Mouse (Mus musculus) olfactory bulb, adult 2 months (tissue): ENCODE results near the gene Igf1. TPM values are rescaled to one million over a fixed set of nuclear protein-coding genes. Genes with fewer than 3 reads are reported as not detected.

Source experiments
- H3K27ac ChIP-seq: fragments of 200-500 bp; 2 replicates; pipeline ENCODE4 v1.5.1; 2012; ENCODE audit warnings: low read depth, low read length; ENCODE audit not compliant: insufficient read depth
- H3K4me1 ChIP-seq: fragments of 200-500 bp; 2 replicates; pipeline ENCODE4 v1.6.1; 2012; ENCODE audit warnings: low read length; ENCODE audit not compliant: control insufficient read depth, insufficient read depth
- H3K4me3 ChIP-seq: fragments of 200-500 bp; 2 replicates; pipeline ENCODE4 v1.5.1; 2012; ENCODE audit warnings: mild to moderate bottlenecking, low read depth, low read length, moderate library complexity; ENCODE audit not compliant: insufficient read depth
- CTCF ChIP-seq: fragments of 200-500 bp; IDR thresholded peaks from 2 replicates; pipeline ENCODE4 v1.5.1; 2012; ENCODE audit warnings: low read depth, mild to moderate bottlenecking, low read length, moderate library complexity; ENCODE audit not compliant: insufficient read depth
- POLR2A ChIP-seq: fragments of 200-500 bp; IDR thresholded peaks from 2 replicates; pipeline ENCODE4 v1.6.1; 2012; ENCODE audit warnings: mild to moderate bottlenecking, low read depth, low read length, moderate library complexity; ENCODE audit not compliant: insufficient read depth
- WGBS: fragments of 180-500 bp; shearing (Covaris S2); methylation state at CpG from one replicate; pipeline ENCODE4 v1.1.7; 2018; 5-methylcytosine and 5-hydroxymethylcytosine counted together
- polyA plus RNA-seq: library from polyadenylated mRNA; stranded (reverse); fragments of >200 nt; gene quantifications from 2 replicates; pipeline ENCODE4 v1.2.4, GENCODE M21; 2012; ENCODE audit warnings: low replicate concordance; ENCODE audit not compliant: missing spikeins, insufficient read depth, insufficient read length

Gene Igf1
- 278 TPM in 1 of 2 replicates, not detected in the other for polyA plus RNA-seq

DNA sequence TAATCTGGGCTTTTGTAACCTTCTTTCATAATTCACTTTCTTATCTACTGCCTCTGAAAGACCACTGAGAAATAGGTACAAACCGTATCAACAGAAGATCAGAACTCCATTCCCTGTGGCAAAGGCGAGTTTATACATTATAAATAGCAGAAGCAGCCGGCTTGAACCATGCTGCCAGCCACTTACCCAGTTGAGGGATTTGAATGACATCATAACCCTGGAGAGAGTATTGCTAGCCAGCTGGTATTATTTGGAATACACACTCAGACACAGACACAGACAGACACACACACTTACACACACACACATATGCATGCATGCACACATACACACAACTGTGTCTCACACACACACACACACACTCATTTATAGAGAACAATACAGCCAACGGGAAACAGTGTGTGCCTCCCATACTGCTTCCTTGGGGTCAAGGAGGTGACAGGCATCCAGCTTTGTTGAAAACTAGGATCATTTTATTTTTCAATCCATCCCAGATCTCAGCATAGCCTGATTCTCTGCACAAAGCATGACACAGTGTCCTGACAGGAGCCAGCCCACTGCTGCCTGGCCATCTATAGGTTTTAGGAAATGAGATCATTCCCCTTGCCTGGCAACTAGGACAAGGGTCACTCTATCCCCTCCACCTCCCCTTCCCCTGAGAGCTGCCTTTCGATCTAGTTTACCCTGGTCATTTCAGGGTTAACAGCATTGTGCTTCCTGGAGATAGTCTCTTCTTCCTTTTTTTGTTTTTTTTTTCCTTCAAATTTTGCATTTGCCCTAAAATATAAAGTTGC, at the start of gene Igf1:
TSS of gene Igf1 (plus strand) at position 253 of the 794 bp plus-strand sequence.
- H3K27ac ChIP-seq = peak within 1 kb of the TSS; percentile 34; the same call in 1 of the 2 replicates
- TF ChIP-seq POLR2A (no peak), CTCF (no peak)
- H3K4me1 ChIP-seq = peaks cover 9% of the 10 kb centered on the region
- 70% methylated on average over 5 of the region's 5 CpGs for WGBS
- no peak within 1 kb of the TSS for H3K4me3 ChIP-seq

DNA sequence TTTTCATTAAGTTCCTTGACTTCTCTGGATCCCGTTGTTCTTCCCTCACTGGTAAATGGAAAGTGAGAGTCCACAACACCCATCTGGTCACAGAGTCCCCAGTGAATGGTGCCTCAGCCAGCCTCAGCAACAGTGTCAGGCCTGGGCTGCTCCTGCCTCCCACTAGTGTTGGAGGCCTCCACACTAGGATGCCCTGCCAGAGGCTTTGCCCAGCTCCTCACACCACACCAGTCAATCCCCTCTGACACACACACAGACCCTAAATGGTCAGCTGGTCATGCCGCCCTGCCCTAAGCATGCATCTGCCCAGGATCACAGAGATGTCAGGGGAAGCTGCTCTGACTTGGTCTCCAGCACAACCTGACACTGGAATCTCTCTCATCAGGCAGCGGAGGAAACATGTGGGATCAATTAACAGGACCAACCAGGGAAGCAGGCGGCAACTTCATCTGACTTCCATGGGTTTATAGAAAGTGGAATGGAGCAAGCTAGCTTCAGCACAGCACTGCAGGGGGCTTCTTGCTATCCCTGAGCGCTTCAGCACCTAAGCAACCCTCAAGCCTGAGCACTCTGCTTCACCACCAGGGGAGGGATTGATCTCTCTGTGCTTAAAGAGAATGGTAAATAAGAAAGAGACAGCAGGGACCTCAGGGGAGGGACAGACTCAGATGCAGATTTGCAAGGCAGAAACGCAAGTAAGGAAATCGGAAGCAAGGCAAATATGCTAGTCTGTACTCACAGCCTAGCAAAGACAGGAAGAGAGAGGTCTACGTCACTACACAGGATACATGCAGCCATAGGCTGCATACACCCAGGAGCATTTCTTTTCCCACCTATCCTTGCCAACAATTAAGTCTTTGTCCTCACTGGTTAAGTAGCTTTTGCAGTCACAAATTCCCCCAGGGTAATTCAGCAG, 45.6 kb upstream of the Igf1 start:
- Histone ChIP-seq H3K4me3 (no peak overlapping the region), H3K27ac (no peak overlapping the region), H3K4me1 (0 out of 2 replicates have a peak, but pooled peaks cover under 1% of the 10 kb centered on the region)
- TF ChIP-seq CTCF (no peak), POLR2A (no peak)
- 65% methylated on average over 8 of the region's 8 CpGs for WGBS

- Histone ChIP-seq H3K4me1 (0 out of 2 replicates have a peak, but pooled peaks cover 2% of the 10 kb centered on the region), H3K27ac (no peak overlapping the region), H3K4me3 (no peak overlapping the region)
- WGBS = 33% methylated on average over 3 of the region's 3 CpGs
- no peak for TF ChIP-seq POLR2A
- no peak for TF ChIP-seq CTCF
These were observed 44.9 kb upstream of the Igf1 start for GRCm38 (mm10) chr10:87813073-87813590.

DNA sequence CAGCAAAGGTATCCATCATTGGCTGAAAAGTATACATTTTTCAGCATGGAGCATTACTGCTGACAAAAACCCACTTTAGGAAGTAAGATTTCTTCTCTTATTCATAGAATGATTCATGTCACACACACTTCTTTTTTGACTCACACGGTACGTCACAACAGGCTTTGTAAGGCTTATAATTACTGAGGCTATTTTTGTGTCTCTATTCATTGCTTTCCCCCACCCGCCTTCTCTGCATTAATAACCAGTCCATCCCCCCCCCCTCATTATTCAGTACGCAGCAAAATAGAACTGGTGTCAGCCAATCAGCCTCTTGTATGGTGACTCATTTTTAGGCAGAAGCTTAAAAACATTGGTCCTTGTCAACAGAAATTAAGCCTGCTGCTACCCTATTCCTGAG, 41.2 kb upstream of the Igf1 start:
- Histone ChIP-seq H3K4me3 (no peak overlapping the region), H3K27ac (no peak overlapping the region), H3K4me1 (peaks cover 2% of the 10 kb centered on the region; the same call in 1 of the 2 replicates)
- WGBS = 17% methylated on average over 4 of the region's 4 CpGs
- no peak for TF ChIP-seq CTCF
- no peak for TF ChIP-seq POLR2A

DNA sequence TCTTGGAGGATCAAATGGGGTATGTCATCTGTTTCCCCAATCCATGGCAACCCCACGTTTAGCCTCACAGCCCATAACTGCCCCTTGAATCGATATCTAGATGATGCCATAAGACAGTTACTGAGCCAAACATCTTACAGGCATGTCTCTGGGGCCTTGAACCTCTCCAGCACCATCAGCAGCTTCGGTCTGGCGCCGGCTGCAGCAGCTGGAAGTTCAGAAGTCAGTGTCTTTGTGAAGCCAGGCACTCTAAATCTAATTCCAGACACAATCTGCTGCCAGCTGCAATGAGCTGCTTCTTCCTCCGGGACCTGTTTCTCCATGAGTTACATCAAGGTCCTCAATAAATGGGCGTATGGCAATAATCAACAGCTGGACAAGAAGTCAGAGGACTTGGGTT, 40.3 kb upstream of the Igf1 start:
- Histone ChIP-seq H3K4me1 (peaks cover 2% of the 10 kb centered on the region; the same call in 1 of the 2 replicates), H3K27ac (no peak overlapping the region), H3K4me3 (no peak overlapping the region)
- TF ChIP-seq POLR2A (no peak), CTCF (no peak)
- WGBS = 88% methylated on average over 7 of the region's 7 CpGs

- WGBS = 52% methylated on average over 10 of the region's 10 CpGs
- peaks cover 2% of the 10 kb centered on the region; the same call in 1 of the 2 replicates for H3K4me1 ChIP-seq
- H3K27ac ChIP-seq = no peak overlapping the region
- TF ChIP-seq CTCF (no peak), POLR2A (no peak)
- H3K4me3 ChIP-seq = no peak overlapping the region
These were observed 36.2 kb upstream of the Igf1 start for GRCm38 (mm10) chr10:87821906-87822305.

DNA sequence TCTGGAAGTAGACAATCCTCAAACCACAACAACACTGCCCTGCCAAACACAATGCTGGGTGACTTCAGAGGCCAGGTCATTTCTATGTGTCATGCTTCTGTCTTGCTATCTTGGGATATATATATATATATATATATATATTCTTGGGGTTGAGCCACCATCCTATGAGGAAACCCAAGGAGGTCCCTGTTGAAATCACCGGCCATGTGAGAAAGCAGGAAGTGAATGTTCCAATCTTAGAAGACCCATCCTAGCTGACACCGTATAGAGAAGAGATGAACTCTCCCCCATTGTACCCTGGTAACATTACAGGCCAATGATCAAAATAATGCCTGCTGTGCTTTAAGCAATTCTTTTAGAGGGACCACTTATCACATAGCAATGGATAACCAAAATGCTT, 28.1 kb upstream of the Igf1 start:
- TF ChIP-seq CTCF (no peak), POLR2A (no peak)
- Histone ChIP-seq H3K4me1 (no peaks in the 10 kb centered on the region), H3K27ac (no peak overlapping the region), H3K4me3 (no peak overlapping the region)
- 98% methylated on average over 2 of the region's 2 CpGs for WGBS

DNA sequence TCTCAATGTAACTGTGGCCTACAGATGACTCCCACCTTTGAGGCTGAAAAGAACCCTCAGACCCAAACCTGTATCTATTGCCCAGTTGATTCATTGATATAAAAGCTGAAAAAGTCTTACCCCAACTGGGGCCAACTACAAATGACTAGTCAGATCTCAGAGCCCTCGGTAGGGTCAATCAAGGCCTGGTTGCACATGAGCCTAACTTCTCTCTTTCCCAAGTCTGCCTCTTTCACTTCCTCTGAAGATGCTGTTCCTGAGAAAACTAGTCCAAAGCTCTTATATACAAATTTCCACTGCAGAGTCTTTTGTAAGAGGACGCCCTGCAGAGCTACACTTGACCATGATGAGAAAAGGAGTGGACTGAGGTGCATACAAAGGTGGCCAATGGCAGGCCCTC, 27.4 kb upstream of the Igf1 start:
- WGBS = 92% methylated on average over 2 of the region's 2 CpGs
- no peak overlapping the region for H3K4me3 ChIP-seq
- TF ChIP-seq POLR2A = no peak
- no peak for TF ChIP-seq CTCF
- H3K4me1 ChIP-seq = no peaks in the 10 kb centered on the region
- no peak overlapping the region for H3K27ac ChIP-seq
